Mouse (Mus musculus): ENCODE results near the gene Sh3bp2. TPM values are rescaled to one million over a fixed set of nuclear protein-coding genes. Genes with fewer than 3 reads are reported as not detected.

Gene Sh3bp2
- total and polyA plus RNA-seq, 2 experiments from 2014 or later, result 17.6 to 44.1 TPM

DNA sequence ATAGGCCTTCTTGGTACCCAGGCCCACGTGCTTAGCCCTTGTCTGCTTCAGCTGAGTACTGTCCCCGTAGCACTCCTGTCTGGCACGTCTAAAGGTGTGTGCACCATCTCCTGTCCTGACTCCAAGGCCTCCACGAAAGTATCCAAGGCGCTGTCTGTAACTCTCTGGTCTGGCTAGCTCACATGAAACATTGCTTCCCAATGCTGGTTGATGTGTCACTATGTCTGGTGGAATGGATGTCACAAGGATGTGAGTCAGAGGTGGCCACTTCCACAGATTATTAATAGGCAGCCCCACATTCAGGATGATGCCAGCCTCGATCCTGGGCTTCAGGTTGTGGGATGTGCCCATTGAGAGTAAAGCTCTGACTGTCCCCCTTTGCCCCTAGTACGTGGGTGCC, 10.2 kb downstream of the Sh3bp2 start:
- WGBS, result 79% methylated on average over 7 of the region's 7 CpGs
- no peaks in the 10 kb centered on the region for H3K4me1 ChIP-seq (ENCODE audit: insufficient read depth, low read length)
- H3K36me3 ChIP-seq (ENCODE audit: insufficient read depth, low read length), result no peaks in the 10 kb centered on the region
- no peak for DNase-seq (ENCODE audit: low spot score)
- no peaks in the 10 kb centered on the region for H3K9me3 ChIP-seq (ENCODE audit: low read length)
- no peaks in the 10 kb centered on the region for H3K27me3 ChIP-seq (ENCODE audit: insufficient read depth, low read length)
- no peak overlapping the region for H3K9ac ChIP-seq (replicated peaks; ENCODE audit: low read length, poor library complexity, severe bottlenecking)
- no peak for TF ChIP-seq CTCF (IDR thresholded peaks at IDR 0.05)
- no peak overlapping the region for H3K4me2 ChIP-seq (ENCODE audit: low read depth, low read length, poor library complexity, severe bottlenecking)
- H3K27ac ChIP-seq (ENCODE audit: low read depth, low read length), result no peak overlapping the region
- H3K4me3 ChIP-seq (ENCODE audit: low read depth, low read length), result no peak overlapping the region
- ATAC-seq (ENCODE audit: low FRiP score), result no peak

DNA sequence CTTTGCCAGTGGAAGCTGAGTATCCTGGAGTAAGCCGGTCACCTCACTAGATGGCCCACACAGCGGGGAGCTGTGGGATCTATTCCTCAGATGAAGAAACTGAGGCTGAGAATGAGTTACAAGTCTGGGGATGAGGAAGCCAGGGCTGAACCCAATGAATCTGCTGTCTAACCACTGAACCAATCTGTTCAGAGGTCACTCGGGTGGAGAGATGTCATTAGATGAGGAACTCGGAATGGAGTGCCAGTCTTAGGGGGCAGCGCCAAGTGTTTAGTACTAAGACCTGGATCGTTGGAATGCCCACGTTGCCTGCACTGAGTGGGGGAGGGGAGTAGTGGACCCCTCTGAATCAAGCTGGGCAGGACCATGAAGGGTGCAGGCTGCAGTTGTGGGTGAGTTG, 12.4 kb downstream of the Sh3bp2 start:
- Histone ChIP-seq H3K9me3 (ENCODE audit: low read length) (no peaks in the 10 kb centered on the region), H3K27ac (ENCODE audit: low read depth, low read length) (no peak overlapping the region), H3K4me3 (ENCODE audit: low read depth, low read length) (no peak overlapping the region), H3K36me3 (ENCODE audit: insufficient read depth, low read length) (no peaks in the 10 kb centered on the region), H3K27me3 (ENCODE audit: insufficient read depth, low read length) (no peaks in the 10 kb centered on the region), H3K4me2 (ENCODE audit: low read depth, low read length, poor library complexity, severe bottlenecking) (no peak overlapping the region), H3K9ac (replicated peaks; ENCODE audit: low read length, poor library complexity, severe bottlenecking) (no peak overlapping the region), H3K4me1 (ENCODE audit: insufficient read depth, low read length) (no peaks in the 10 kb centered on the region)
- WGBS, result 76% methylated on average over 7 of the region's 7 CpGs
- no peak for DNase-seq (ENCODE audit: low spot score)
- no peak for TF ChIP-seq CTCF (IDR thresholded peaks at IDR 0.05)
- no peak for ATAC-seq (ENCODE audit: low FRiP score)

DNA sequence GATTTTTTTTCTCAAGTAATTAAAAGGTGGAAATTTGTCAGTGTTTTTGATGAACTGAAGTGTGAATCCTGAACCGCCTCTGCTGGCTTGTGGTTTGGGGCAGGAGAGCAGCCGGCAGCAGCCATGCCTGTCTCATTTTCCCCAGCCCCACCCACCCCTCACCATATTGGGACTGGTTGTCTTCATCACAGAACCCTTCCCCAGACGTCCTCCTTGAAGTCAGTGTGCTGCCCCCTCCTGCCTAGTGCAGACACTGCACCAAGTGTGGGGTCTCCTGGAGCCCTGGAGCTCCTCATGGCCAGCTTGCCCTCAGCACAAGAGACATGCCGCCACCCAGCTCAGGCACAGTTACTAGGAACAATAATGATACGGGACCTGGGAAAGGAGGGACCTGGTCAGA, 12.9 kb downstream of the Sh3bp2 start:
- no peak for TF ChIP-seq CTCF (IDR thresholded peaks at IDR 0.05)
- Histone ChIP-seq H3K36me3 (ENCODE audit: insufficient read depth, low read length) (no peaks in the 10 kb centered on the region), H3K4me1 (ENCODE audit: insufficient read depth, low read length) (no peaks in the 10 kb centered on the region), H3K4me2 (ENCODE audit: low read depth, low read length, poor library complexity, severe bottlenecking) (no peak overlapping the region), H3K27ac (ENCODE audit: low read depth, low read length) (no peak overlapping the region), H3K9ac (replicated peaks; ENCODE audit: low read length, poor library complexity, severe bottlenecking) (no peak overlapping the region), H3K27me3 (ENCODE audit: insufficient read depth, low read length) (no peaks in the 10 kb centered on the region), H3K4me3 (ENCODE audit: low read depth, low read length) (no peak overlapping the region), H3K9me3 (ENCODE audit: low read length) (no peaks in the 10 kb centered on the region)
- 41% methylated on average over 5 of the region's 5 CpGs for WGBS
- DNase-seq (ENCODE audit: low spot score) (no peak), ATAC-seq (ENCODE audit: low FRiP score) (no peak)

DNA sequence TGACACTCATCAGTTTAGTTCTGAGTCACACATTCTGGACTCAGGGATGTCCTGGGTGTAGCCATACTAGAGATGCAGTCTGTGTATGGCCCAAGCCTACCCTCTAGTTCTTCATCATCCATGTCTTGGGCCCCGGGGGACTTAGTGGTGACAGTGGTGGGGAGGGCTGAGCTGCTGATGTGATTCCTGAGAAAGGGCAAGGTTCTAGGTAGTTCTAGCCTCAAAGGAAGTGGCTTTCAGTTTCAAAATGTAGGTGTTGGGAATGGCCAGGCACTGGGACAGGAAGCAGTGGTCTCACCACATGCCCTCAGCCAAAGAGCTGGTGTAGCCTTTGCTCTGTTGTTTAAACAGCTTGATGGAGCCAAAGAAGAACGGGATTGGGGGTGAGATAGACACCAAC, 13.5 kb downstream of the Sh3bp2 start:
- no peak for TF ChIP-seq CTCF (IDR thresholded peaks at IDR 0.05)
- Histone ChIP-seq H3K36me3 (ENCODE audit: insufficient read depth, low read length) (no peaks in the 10 kb centered on the region), H3K9me3 (ENCODE audit: low read length) (no peaks in the 10 kb centered on the region), H3K27ac (ENCODE audit: low read depth, low read length) (no peak overlapping the region), H3K27me3 (ENCODE audit: insufficient read depth, low read length) (no peaks in the 10 kb centered on the region), H3K4me2 (ENCODE audit: low read depth, low read length, poor library complexity, severe bottlenecking) (no peak overlapping the region), H3K4me3 (ENCODE audit: low read depth, low read length) (no peak overlapping the region), H3K4me1 (ENCODE audit: insufficient read depth, low read length) (no peaks in the 10 kb centered on the region), H3K9ac (replicated peaks; ENCODE audit: low read length, poor library complexity, severe bottlenecking) (no peak overlapping the region)
- 91% methylated on average over 2 of the region's 2 CpGs for WGBS
- DNase-seq (ENCODE audit: low spot score) (no peak), ATAC-seq (ENCODE audit: low FRiP score) (no peak)

DNA sequence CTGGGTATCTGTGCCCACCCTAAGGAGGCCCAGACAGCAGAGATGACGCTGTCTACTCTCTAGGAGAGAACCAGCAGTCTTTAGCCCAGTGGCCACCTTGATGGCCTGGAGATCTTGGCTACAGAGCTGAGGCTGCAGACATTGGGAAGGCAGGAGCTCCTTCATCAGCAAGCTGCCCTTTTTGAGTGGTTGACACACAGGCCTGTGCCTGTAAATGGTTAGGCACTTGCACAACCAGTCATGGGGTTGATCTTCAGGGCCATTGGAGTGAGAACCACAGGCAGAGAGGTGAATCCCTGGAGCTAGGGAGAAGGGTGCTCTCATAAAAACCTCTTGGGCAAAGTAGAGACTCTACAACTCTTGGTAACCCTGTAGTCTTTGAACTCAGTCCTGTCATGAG, 16.5 kb downstream of the Sh3bp2 start:
- no peak overlapping the region for H3K27ac ChIP-seq (ENCODE audit: low read depth, low read length)
- H3K9ac ChIP-seq (replicated peaks; ENCODE audit: low read length, poor library complexity, severe bottlenecking), result no peak overlapping the region
- H3K9me3 ChIP-seq (ENCODE audit: low read length), result no peaks in the 10 kb centered on the region
- no peak for ATAC-seq (ENCODE audit: low FRiP score)
- no peaks in the 10 kb centered on the region for H3K27me3 ChIP-seq (ENCODE audit: insufficient read depth, low read length)
- no peak for DNase-seq (ENCODE audit: low spot score)
- H3K36me3 ChIP-seq (ENCODE audit: insufficient read depth, low read length), result no peaks in the 10 kb centered on the region
- TF ChIP-seq CTCF (IDR thresholded peaks at IDR 0.05), result no peak
- no peaks in the 10 kb centered on the region for H3K4me1 ChIP-seq (ENCODE audit: insufficient read depth, low read length)
- no peak overlapping the region for H3K4me2 ChIP-seq (ENCODE audit: low read depth, low read length, poor library complexity, severe bottlenecking)
- H3K4me3 ChIP-seq (ENCODE audit: low read depth, low read length), result no peak overlapping the region
- 79% methylated on average over 1 of the region's 1 CpGs for WGBS

DNA sequence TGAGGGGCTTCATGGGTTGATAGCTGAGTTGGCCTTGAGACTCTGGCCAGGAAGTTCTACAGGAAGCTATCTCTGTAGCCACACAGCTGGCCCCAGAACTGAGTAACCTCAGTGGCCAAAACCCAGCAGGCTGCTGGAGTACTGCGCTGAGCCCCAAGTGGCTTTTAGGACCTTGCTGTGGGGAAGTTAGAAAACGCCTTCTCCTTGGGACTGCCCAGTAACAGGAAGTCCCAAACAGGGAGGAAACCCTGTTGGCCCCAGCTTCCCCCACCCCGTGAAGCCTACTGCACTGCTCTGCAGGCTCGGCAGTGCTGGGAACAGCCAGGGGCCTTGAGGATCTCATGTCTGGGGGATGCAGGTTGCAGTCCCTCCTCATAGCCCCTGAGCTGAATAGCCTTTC, 17.5 kb downstream of the Sh3bp2 start:
- Histone ChIP-seq H3K4me3 (ENCODE audit: low read depth, low read length) (no peak overlapping the region), H3K27ac (ENCODE audit: low read depth, low read length) (no peak overlapping the region)
- 68% methylated on average over 4 of the region's 4 CpGs for WGBS

More for the DNA sequence above, 17.5 kb downstream of the Sh3bp2 start:
- H3K27me3 ChIP-seq (ENCODE audit: insufficient read depth, low read length), result no peaks in the 10 kb centered on the region
- H3K36me3 ChIP-seq (ENCODE audit: insufficient read depth, low read length), result no peaks in the 10 kb centered on the region
- no peak overlapping the region for H3K4me2 ChIP-seq (ENCODE audit: low read depth, low read length, poor library complexity, severe bottlenecking)
- no peaks in the 10 kb centered on the region for H3K9me3 ChIP-seq (ENCODE audit: low read length)
- no peaks in the 10 kb centered on the region for H3K4me1 ChIP-seq (ENCODE audit: insufficient read depth, low read length)
- DNase-seq (ENCODE audit: low spot score) (no peak), ATAC-seq (ENCODE audit: low FRiP score) (no peak)
- H3K9ac ChIP-seq (replicated peaks; ENCODE audit: low read length, poor library complexity, severe bottlenecking), result no peak overlapping the region
- no peak for TF ChIP-seq CTCF (IDR thresholded peaks at IDR 0.05)

All from midbrain, postnatal 0 days (tissue).